Mouse (Mus musculus): Measurements from ENCODE around the gene Zfp746.

The Zfp746 gene

GRCm38 (mm10) chr6:48047450-48048351, 38.7 kb downstream of the Zfp746 start:
- in situ Hi-C loops (cut with MboI; ENCODE audit: unreplicated experiment in 2 of 2), result loop anchor here in 1 of 2 experiments (10.0 kb wide), 1 partner anchor 263 kb away; no protein-coding TSS in a partner anchor

GRCm38 (mm10) chr6:48047114-48047449, 39.3 kb downstream of the Zfp746 start:
- in situ Hi-C loops (cut with MboI; ENCODE audit: unreplicated experiment in 2 of 2), result loop anchor here in 1 of 2 experiments (10.0 kb wide), 1 partner anchor 262 kb away; no protein-coding TSS in a partner anchor

- in situ Hi-C loops (cut with MboI; ENCODE audit: unreplicated experiment in 2 of 2), result no loop called here
These were observed 53.7 kb downstream of the Zfp746 start for GRCm38 (mm10) chr6:48032661-48033060.

- in situ Hi-C loops (cut with MboI; ENCODE audit: unreplicated experiment in 2 of 2), result no loop called here
These were observed 60.3 kb downstream of the Zfp746 start for GRCm38 (mm10) chr6:48025905-48026660.

- in situ Hi-C loops (cut with MboI; ENCODE audit: unreplicated experiment in 2 of 2), result loop anchor here in 1 of 2 experiments (5.0 kb wide), 1 partner anchor 62 kb away; the partner anchor contains the start of gene Zfp746
These were observed 61.4 kb downstream of the Zfp746 start for GRCm38 (mm10) chr6:48024994-48025345.

- in situ Hi-C loops (cut with MboI; ENCODE audit: unreplicated experiment in 2 of 2), result loop anchor here in 1 of 2 experiments (5.0 kb wide), 1 partner anchor 63 kb away; the partner anchor contains the start of gene Zfp746
These were observed 61.9 kb downstream of the Zfp746 start for GRCm38 (mm10) chr6:48024330-48024993.

GRCm38 (mm10) chr6:48022672-48023071, 63.7 kb downstream of the Zfp746 start:
- in situ Hi-C loops (cut with MboI; ENCODE audit: unreplicated experiment in 2 of 2), result loop anchor here in 1 of 2 experiments (5.0 kb wide), 1 partner anchor 65 kb away; the partner anchor contains the start of gene Zfp746

GRCm38 (mm10) chr6:48021678-48022077, 64.7 kb downstream of the Zfp746 start:
- in situ Hi-C loops (cut with MboI; ENCODE audit: unreplicated experiment in 2 of 2), result loop anchor here in 1 of 2 experiments (5.0 kb wide), 1 partner anchor 66 kb away; the partner anchor contains the start of gene Zfp746

GRCm38 (mm10) chr6:48020006-48020405, 66.4 kb downstream of the Zfp746 start:
- in situ Hi-C loops (cut with MboI; ENCODE audit: unreplicated experiment in 2 of 2), result loop anchor here in 1 of 2 experiments (5.0 kb wide), 1 partner anchor 67 kb away; the partner anchor contains the start of gene Zfp746

GRCm38 (mm10) chr6:48016841-48017240, 69.6 kb downstream of the Zfp746 start:
- in situ Hi-C loops (cut with MboI; ENCODE audit: unreplicated experiment in 2 of 2), result no loop called here

- in situ Hi-C loops (cut with MboI; ENCODE audit: unreplicated experiment in 2 of 2), result no loop called here
These were observed 70.3 kb downstream of the Zfp746 start for GRCm38 (mm10) chr6:48016090-48016521.

Measured in v-Abl transformed pro-B cells (cell line).